Mouse (Mus musculus) liver (tissue): ENCODE results near the gene Bri3.
A peak's percentile ranks its signal among the peaks of the same experiment; 100 is the strongest.

Experiments
- DNase-seq: peaks from one replicate; pipeline ENCODE4 v3.0.0-alpha.2; 2020; ENCODE audit warnings: mixed read lengths

The Bri3 gene

GRCm38 (mm10) chr5:144243901-144244487, at the start of gene Bri3:
Gene Bri3, plus strand, starts transcription at chr5:144244437.
- no peak for DNase-seq

DNA sequence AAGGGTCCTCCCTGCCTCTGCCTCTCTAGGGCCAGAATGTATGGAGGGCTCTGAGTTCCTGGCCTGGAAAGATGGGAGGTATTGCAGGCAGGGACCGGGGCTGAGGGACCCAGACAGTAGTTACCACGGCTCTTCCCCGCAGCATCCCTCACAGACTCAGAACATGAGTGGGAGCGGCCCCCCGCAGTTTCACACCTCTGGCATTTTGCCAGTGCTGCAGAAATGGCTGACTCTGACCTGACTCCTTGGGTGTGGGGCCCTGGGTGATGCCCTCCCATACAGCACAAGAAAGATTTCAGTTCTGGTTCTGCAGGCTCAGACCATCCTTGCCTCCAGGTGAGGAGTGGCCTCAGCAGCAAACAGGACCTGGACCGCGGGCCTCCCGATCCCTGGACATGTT, 48.7 kb upstream of the Bri3 start:
- DNase-seq: no peak

GRCm38 (mm10) chr5:144200616-144201015, 43.6 kb upstream of the Bri3 start:
- DNase-seq: no peak

DNA sequence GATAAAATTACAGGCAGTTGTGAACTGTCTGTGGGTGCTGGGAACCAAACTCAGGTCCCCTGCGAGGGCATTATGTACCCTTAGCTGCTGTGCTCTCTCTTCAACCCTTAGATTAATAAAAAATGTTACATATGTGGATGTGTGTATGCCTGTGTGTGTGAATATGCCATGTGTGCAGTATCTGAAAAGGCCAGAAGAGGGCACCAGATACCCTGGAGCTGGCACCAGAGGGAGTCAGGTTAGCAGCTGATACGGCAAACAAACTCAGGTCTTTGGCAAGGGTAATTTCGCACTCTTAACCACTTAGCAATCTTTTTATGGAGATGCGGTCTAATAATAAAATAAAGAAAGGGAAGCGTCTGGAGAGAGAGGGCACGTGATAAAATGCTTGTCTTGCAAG, 41.8 kb upstream of the Bri3 start:
- no peak for DNase-seq

DNA sequence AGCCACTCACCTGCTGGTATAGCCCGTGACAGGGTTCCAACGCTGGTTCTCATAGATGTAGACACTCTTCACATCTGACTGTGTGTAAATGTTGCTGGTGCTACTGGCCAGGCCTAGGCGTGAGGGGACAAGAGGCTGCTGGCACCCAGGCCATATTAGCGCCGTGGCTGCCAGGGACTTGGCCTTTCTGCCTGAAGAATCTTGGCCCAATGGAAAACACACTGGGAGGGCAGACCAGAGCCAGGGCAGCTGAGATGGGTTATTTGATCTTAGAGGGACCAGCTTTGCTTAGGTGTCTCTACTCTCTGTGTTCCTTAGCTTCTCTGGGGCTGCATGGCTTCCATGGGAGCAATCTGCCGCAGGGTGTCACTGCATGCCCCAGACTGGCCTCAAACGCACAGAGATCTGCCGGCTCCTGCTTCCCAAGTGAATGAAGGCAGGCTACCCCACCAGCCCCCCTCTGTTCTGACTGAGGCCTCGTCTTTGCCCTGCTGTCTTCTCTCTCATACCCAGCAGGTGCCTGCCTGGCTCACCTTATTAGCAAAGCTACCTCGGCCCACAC, 40.8 kb upstream of the Bri3 start:
- no peak for DNase-seq

- no peak for DNase-seq
These were observed 39.9 kb upstream of the Bri3 start for GRCm38 (mm10) chr5:144204303-144204702.

- no peak for DNase-seq
These were observed 39.3 kb upstream of the Bri3 start for GRCm38 (mm10) chr5:144204911-144205310.

DNA sequence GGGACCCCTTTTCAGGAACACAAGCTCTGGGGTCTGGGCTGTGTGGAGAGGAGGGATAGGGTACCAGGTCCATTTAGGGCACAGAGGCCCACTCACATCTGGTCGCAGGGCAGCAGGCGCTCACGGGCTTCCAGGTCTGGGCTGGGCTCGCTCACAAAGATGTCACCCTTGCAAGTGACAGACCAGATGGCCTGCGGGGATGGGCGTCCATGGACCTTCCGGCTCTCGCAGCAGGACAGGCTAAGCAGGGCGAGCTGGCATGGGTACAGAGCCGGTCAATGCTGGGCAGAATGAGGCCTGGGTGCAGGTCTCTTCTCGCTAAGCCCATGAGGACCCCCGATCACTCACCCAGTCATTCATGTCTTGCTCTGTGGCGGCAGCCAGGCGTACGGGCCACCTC, 38.2 kb upstream of the Bri3 start:
- no peak for DNase-seq

DNA sequence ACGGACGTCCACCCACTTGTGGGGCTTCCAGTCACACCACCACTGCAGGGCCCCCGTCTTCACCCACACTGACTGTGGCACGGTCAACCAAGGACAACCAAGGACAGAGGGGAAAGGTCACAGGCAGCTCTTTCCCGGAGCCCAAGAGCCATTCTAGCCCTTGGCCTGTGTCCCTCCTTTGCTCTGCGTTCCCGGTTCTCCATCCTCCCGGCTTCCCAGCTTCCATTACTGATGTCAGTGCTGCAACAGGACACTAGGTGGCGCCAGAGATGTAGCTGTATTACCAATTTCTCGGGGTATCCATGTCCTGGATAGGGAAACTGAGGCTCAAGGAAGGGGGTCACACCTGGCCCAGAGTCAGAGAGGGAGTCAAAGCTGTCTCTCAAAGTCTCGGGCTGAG, 36.8 kb upstream of the Bri3 start:
- peak; percentile 47 for DNase-seq

- peak; percentile 63 for DNase-seq
These were observed 29.8 kb upstream of the Bri3 start for GRCm38 (mm10) chr5:144214453-144214852.

DNA sequence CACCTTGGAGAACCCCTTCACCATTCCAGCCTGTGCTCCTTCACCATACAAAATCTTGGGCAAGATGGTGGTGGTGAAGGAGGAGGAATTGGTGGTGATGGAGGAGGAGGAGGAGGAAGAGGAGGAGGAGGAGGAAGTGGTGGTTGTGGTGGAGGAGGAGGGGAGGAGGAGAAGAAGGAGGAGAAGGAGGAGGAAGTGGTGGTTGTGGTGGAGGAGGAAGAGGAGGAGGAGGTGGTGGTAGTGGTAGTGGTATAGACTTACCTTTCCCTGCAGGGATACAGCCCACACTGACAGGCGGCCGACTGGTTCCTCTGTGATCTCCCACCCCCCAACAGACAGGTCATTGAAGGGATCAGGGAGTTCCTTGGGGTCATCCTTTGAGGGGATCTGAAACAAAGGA, 28.2 kb upstream of the Bri3 start:
- DNase-seq: no peak

DNA sequence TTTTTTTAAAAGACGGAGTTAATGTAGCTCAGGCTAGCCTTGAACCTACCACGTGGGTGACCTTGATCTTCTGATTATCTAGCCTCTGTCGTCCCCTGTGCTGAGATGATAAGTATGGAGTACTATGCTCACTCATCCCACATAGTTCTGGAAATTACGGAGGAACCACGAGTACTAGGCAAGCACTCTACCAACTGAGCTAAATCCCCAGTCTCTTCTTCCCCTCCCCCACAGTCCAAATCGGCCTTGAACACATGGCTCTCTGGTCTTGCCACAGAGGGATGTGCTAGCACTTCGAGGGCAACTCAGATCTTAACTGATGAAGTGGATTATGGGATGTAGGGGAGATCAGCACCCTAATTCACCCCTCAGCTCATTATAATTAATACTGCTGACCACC, 26.2 kb upstream of the Bri3 start:
- DNase-seq: no peak

GRCm38 (mm10) chr5:144219306-144219705, 24.9 kb upstream of the Bri3 start:
- DNase-seq: no peak

- no peak for DNase-seq
These were observed 24.3 kb upstream of the Bri3 start for GRCm38 (mm10) chr5:144219936-144220335.

GRCm38 (mm10) chr5:144221305-144221704, 22.9 kb upstream of the Bri3 start:
- no peak for DNase-seq

- DNase-seq: peak; percentile 26
These were observed 21.3 kb upstream of the Bri3 start for GRCm38 (mm10) chr5:144222811-144223502.

DNA sequence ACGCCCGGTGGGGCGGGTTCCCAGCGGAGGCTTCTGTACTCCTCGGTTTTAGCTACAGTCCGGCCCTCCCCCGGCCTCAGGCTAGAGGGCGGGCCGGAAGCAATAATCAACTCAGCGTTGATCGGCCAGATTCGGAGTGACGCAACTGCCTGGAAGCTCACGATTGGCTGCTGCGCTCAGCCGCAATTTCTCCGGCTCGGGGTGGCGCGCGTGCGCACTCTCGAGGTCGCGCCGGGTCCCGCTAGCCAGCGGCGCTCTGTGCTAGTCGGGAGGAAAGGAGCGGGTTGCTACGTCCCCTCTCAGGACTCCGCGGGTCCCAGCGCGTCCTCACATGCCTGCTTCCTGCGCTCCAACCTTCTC, 20.8 kb upstream of the Bri3 start, which contains the start of gene Tecpr1:
Gene Tecpr1, minus strand, starts transcription at position 113 of the 360 bp plus-strand sequence.
- DNase-seq: peak; percentile 94

GRCm38 (mm10) chr5:144223899-144224816, 20.1 kb upstream of the Bri3 start:
- no peak for DNase-seq

- DNase-seq: no peak
These were observed 18.0 kb upstream of the Bri3 start for GRCm38 (mm10) chr5:144226220-144226619.

- no peak for DNase-seq
These were observed 14.0 kb upstream of the Bri3 start for GRCm38 (mm10) chr5:144230216-144230615.

DNA sequence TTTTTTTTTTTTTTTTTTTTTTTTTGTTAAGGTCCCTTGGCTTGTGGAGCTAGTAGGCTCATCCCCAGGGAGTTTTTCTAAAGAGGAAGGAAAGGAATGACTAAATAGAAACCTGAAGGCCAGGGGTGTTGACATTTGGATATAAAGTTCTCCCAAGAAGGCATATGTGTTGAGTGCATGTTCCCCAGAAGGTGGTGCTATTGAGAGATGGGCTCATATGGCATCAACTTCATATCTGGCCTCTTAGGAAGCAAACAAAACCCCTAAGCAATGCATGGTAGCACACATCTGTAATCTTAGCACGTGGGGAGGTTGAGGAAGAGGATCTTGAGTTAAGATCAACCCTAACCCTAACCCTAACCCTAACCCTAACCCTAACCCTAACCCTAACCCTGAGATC, 12.8 kb upstream of the Bri3 start:
- DNase-seq: no peak

- DNase-seq: no peak
These were observed 11.7 kb upstream of the Bri3 start for GRCm38 (mm10) chr5:144232531-144232930.

DNA sequence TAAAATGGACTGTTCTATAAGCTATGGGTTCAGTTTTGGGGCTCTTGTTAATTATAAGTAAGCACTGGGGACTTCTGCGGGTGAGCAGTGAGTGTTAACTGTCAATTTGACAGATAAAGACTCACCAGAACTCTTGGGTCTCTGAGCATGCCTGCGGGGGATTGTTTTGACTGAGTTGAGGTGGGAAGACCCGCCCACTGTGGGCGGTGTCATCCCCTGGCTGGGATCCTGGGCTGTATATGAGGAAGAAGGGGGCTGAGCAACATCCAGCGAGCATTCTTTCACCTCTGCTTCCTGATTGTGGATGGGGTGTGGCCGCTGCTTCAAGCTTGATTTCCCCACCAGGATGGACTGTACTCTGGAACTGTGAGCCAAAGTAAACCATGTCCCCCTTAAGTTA, 10.0 kb upstream of the Bri3 start:
- no peak for DNase-seq
